Mouse (Mus musculus) neural tube, embryonic 13.5 days (tissue): ENCODE measurements around the gene Rpl37a. TPM values are rescaled to one million over a fixed set of nuclear protein-coding genes. Genes with fewer than 3 reads are reported as not detected.

Experiments
- ATAC-seq: fragments of 200-750 bp; cut with Nextera tagmentation; 2 replicates; pipeline ENCODE4 v1.8.0; 2017; ENCODE audit warnings: low read depth, mild to moderate bottlenecking, moderate TSS enrichment, moderate library complexity
- H3K27ac ChIP-seq: fragments of 300-500 bp; sonication (generic); replicated peaks from 2 replicates; pipeline ENCODE4 v1.5.1; 2015; ENCODE audit warnings: moderate library complexity, mild to moderate bottlenecking, inconsistent platforms
- H3K27me3 ChIP-seq: fragments of 300-500 bp; sonication (generic); 2 replicates; pipeline ENCODE4 v1.6.1; 2015; ENCODE audit warnings: mild to moderate bottlenecking, inconsistent platforms
- H3K36me3 ChIP-seq: fragments of 300-500 bp; sonication (generic); 2 replicates; pipeline ENCODE4 v1.6.1; 2015; ENCODE audit warnings: mild to moderate bottlenecking, inconsistent platforms
- H3K4me1 ChIP-seq: fragments of 300-500 bp; sonication (generic); replicated peaks from 2 replicates; pipeline ENCODE4 v1.6.1; 2015; ENCODE audit warnings: inconsistent platforms
- H3K4me2 ChIP-seq: fragments of 300-500 bp; sonication (generic); 2 replicates; pipeline ENCODE4 v1.6.1; 2015; ENCODE audit warnings: inconsistent platforms, mild to moderate bottlenecking, moderate library complexity
- H3K4me3 ChIP-seq: fragments of 300-500 bp; sonication (generic); 2 replicates; pipeline ENCODE4 v1.5.1; 2015; ENCODE audit warnings: mild to moderate bottlenecking, inconsistent platforms
- H3K9ac ChIP-seq: fragments of 300-500 bp; sonication (generic); 2 replicates; pipeline ENCODE4 v1.6.1; 2015; ENCODE audit warnings: moderate library complexity, mild to moderate bottlenecking, inconsistent platforms
- H3K9me3 ChIP-seq: fragments of 300-500 bp; sonication (generic); 2 replicates; pipeline ENCODE4 v1.6.1; 2016; ENCODE audit warnings: inconsistent platforms
- WGBS: fragments of 180-500 bp; shearing (Covaris S2); methylation state at CpG from one replicate; pipeline ENCODE4 v1.1.7; 2015; 5-methylcytosine and 5-hydroxymethylcytosine counted together
- polyA plus RNA-seq: library from polyadenylated mRNA; unstranded; fragments of >200 nt; fragmentation: Nextera tagmentation; extraction: Ambion mirVana; gene quantifications from 2 replicates; pipeline ENCODE4 v1.2.1, GENCODE M21; 2015

Gene Rpl37a
- 999 and 1,146 TPM in 2 replicates for polyA plus RNA-seq

DNA sequence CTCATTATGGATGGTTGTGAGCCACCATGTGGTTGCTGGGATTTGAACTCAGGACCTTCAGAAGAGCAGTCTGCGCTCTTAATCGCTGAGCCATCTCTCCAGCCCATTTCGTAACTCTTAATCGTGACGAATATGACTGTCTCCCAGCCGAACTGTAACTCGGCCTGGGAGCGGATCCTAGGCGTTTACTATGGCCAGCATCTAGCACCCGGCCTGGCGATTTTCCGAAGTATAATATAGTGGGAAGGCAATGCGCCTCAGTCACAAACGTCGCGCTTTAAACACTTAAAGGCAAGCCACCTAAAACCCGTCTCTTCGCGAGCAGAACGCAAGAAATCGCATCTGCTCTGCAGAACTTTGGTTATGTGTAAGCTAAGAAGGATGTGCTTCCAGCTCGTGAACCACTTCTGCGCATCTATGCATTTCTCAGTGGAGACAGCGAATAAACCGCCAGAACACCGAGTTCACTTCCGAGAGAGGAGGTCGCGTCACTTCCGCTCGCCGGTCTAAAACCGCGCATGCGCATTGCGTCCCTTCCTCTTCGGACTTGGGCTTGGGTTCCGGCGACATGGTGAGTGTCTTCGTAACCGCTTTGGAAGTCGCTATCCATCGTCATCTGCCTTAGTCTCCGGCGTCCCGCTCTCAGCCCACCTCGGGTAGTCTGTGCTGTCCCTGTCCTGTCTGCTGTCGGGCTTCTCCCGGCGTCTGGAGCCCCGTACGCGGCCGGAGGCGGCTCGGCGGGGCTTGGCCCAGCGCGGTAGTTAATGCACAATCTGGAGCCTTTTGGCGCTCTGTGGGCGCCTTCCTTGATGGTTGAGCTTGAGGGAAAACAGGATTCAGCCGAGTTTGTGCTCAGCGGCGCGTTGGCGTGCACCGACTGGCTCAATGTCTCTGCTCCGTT is at the start of gene Rpl37a:
Gene Rpl37a (plus strand): TSS at position 538 of the 901 bp plus-strand sequence.
- Histone ChIP-seq H3K36me3 (peaks cover 33% of the 10 kb centered on the region), H3K4me2 (peak within 1 kb of the TSS; percentile 88), H3K4me1 (peaks cover 24% of the 10 kb centered on the region), H3K27ac (peak within 1 kb of the TSS; percentile 91), H3K4me3 (peak within 1 kb of the TSS; percentile 75), H3K9me3 (no peaks in the 10 kb centered on the region), H3K27me3 (no peaks in the 10 kb centered on the region), H3K9ac (peak within 1 kb of the TSS; percentile 80)
- peak; percentile 94 for ATAC-seq
- WGBS, result 3% methylated on average over 68 of the region's 68 CpGs

DNA sequence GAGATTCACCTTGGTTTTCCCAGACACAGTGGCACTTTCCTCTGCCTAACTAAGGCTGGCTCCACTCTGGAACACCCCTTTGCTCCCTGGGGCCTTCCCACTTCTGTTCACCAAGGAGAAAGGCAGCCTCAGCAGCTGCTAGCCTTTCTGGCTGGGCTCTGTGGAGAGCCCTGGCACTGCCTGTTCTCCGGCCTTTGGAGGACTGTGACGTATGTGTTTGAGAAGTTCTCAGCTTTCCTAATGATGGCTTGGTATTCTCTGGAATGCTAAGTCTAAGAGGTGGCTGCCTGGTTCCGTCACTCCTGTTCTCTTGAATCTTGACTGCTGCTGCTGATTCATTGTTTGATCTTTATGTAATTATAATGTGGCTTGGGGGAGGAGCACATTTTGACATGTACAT is 38.0 kb upstream of the Rpl37a start:
- no peak for ATAC-seq

DNA sequence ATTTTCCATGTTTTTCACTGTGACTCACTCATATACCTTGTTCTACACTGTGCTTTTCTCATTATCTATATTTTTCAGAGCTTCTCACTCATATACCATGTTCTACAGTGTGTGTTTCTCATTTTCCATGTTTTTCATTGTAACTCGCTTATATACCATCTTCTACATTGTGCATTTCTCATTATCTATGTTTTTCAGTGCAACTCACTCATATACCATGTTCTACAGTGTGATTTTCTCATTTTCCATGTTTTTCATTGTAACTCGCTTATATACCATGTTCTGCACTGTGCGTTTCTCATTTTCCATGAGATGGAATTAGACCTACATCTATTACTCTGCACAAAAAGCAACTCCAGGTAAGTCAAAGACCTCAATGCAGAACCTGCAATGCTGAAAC is 14.8 kb upstream of the Rpl37a start:
- Histone ChIP-seq H3K9ac (no peak overlapping the region), H3K4me3 (no peak overlapping the region), H3K27ac (no peak overlapping the region), H3K4me1 (no peaks in the 10 kb centered on the region), H3K4me2 (no peak overlapping the region), H3K36me3 (no peaks in the 10 kb centered on the region), H3K27me3 (no peaks in the 10 kb centered on the region), H3K9me3 (no peaks in the 10 kb centered on the region)
- WGBS, result 54% methylated on average over 3 of the region's 3 CpGs
- no peak for ATAC-seq

More for the DNA sequence above, 38.0 kb upstream of the Rpl37a start:
- H3K9me3 ChIP-seq, result no peaks in the 10 kb centered on the region
- WGBS, result 61% methylated on average over 3 of the region's 3 CpGs
- H3K9ac ChIP-seq, result no peak overlapping the region
- H3K4me2 ChIP-seq, result no peak overlapping the region
- no peaks in the 10 kb centered on the region for H3K27me3 ChIP-seq
- H3K4me1 ChIP-seq, result no peaks in the 10 kb centered on the region
- no peaks in the 10 kb centered on the region for H3K36me3 ChIP-seq
- no peak overlapping the region for H3K27ac ChIP-seq
- H3K4me3 ChIP-seq, result no peak overlapping the region

DNA sequence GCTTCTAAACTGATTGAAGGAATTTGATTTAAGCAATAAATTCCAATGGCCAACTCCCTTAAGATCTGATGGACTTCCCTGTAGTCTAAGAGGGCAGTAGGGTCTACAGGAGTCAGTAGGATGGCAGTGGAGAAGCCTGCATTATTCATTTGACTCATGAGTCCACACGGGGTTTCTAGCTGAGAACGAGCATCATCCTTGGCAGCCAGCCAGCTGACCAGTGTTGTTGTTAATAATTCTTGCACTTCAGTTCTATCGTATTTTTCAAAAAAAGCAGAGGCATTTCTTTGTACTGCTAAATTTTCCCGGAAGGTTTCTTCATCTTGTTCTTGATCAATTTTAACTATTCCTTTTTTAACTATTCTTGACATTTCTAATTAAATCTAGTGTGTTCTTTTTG is 12.4 kb upstream of the Rpl37a start:
- no peaks in the 10 kb centered on the region for H3K4me1 ChIP-seq
- WGBS, result 56% methylated on average over 4 of the region's 4 CpGs
- no peak overlapping the region for H3K9ac ChIP-seq
- no peaks in the 10 kb centered on the region for H3K9me3 ChIP-seq
- ATAC-seq, result no peak
- no peak overlapping the region for H3K4me2 ChIP-seq
- no peaks in the 10 kb centered on the region for H3K36me3 ChIP-seq
- H3K4me3 ChIP-seq, result no peak overlapping the region
- no peaks in the 10 kb centered on the region for H3K27me3 ChIP-seq
- no peak overlapping the region for H3K27ac ChIP-seq

DNA sequence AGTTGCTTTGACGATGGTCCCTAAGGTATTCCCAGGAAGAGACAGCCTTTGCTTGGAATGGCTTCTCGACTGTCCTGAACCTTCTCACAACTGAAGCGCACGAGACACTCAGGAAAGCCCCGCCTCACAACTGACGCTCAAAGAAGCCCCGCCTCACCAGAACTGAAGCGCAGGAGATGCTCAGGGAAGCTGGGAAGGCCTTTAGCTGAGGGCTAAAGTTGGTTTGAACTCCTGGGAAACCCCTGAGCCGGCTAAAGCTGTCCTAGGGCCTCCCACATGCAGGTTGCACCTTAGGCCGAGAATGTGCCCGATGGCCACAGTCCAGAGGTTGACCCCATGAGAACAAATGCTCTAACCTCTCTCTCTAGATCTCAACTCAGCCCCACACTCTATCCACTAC is 10.6 kb upstream of the Rpl37a start, which contains the start of gene Ankar:
Gene Ankar (minus strand): TSS at position 101 of the 400 bp plus-strand sequence.
- Histone ChIP-seq H3K4me3 (no peak within 1 kb of the TSS), H3K27ac (no peak within 1 kb of the TSS), H3K4me2 (no peak within 1 kb of the TSS), H3K36me3 (no peaks in the 10 kb centered on the region), H3K9me3 (no peaks in the 10 kb centered on the region), H3K4me1 (no peaks in the 10 kb centered on the region), H3K9ac (no peak within 1 kb of the TSS), H3K27me3 (no peaks in the 10 kb centered on the region)
- 84% methylated on average over 11 of the region's 11 CpGs for WGBS
- ATAC-seq, result no peak

DNA sequence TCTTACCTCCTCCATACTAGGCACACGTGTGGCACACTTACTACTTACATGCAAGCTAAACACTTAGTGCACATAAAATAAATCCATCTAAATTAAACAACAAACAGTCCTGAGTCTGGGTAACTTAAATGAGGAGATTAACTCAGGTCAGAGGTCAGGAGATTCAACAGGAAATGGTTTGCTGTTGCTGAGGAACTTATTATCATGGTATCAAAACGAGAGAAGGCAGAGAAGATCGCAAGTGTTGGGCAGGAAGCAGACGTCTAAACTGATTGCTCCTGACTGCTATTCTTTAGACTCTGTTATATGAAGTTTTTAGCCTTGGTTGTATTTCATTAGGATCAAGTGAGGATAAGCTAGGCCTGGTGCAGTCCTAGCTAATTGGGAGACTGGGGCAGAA is 3.6 kb upstream of the Rpl37a start:
- no peaks in the 10 kb centered on the region for H3K9me3 ChIP-seq
- no peak overlapping the region for H3K27ac ChIP-seq
- 74% methylated on average over 4 of the region's 4 CpGs for WGBS
- H3K36me3 ChIP-seq, result no peaks in the 10 kb centered on the region
- no peak overlapping the region for H3K4me3 ChIP-seq
- no peak for ATAC-seq
- no peak overlapping the region for H3K9ac ChIP-seq
- H3K27me3 ChIP-seq, result no peaks in the 10 kb centered on the region
- no peak overlapping the region for H3K4me2 ChIP-seq
- H3K4me1 ChIP-seq, result peaks cover 8% of the 10 kb centered on the region

DNA sequence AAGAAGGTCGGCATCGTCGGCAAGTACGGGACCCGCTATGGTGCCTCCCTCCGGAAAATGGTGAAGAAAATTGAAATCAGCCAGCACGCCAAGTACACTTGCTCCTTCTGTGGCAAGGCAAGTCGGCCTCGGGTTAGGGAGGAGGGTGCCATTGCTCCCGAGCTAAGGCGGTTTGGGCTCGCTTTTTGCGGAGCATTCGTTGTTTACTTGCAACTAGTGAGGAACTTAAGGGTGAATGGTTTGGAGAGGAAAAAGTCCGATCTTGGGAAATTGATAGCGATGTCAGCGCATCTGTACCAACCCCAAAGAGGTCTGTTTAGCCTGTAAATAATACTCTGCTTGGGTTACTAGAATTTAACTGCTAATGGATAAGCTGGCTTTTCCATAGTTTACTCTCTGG is 594 bp downstream of the Rpl37a start:
- WGBS, result 2% methylated on average over 17 of the region's 17 CpGs
- Histone ChIP-seq H3K9me3 (no peaks in the 10 kb centered on the region), H3K27me3 (no peaks in the 10 kb centered on the region), H3K36me3 (peaks cover 37% of the 10 kb centered on the region), H3K4me1 (peaks cover 24% of the 10 kb centered on the region), H3K27ac (peak overlapping the region; percentile 91), H3K4me3 (peak overlapping the region; percentile 75), H3K9ac (peak overlapping the region; percentile 80), H3K4me2 (peak overlapping the region; percentile 88)
- no peak; the same call in 1 of the 2 replicates for ATAC-seq

DNA sequence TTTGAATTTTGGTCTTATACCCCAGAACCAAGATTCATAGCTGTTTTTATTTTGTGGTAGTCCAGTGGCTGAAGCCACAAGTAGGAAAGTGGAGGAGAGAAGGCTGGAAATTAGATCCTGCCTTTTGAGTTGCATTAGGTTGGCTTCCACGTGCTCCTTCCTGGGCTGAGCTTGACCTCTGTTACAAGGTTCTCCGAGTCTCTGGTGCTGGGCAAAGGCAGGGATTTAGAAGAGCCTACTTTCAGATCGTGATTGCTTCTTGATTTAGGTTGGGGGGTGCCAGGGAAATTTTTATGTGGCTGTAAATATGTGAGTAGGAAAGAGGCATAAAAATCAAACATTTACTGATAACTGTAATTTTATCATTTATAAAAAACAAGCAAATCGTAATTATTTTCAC is 3.5 kb downstream of the Rpl37a start:
- Histone ChIP-seq H3K4me2 (no peak overlapping the region), H3K27me3 (no peaks in the 10 kb centered on the region), H3K36me3 (peaks cover 37% of the 10 kb centered on the region), H3K27ac (no peak overlapping the region), H3K4me1 (peaks cover 24% of the 10 kb centered on the region), H3K9ac (no peak overlapping the region), H3K9me3 (no peaks in the 10 kb centered on the region), H3K4me3 (no peak overlapping the region)
- WGBS, result 76% methylated on average over 4 of the region's 4 CpGs
- no peak for ATAC-seq

DNA sequence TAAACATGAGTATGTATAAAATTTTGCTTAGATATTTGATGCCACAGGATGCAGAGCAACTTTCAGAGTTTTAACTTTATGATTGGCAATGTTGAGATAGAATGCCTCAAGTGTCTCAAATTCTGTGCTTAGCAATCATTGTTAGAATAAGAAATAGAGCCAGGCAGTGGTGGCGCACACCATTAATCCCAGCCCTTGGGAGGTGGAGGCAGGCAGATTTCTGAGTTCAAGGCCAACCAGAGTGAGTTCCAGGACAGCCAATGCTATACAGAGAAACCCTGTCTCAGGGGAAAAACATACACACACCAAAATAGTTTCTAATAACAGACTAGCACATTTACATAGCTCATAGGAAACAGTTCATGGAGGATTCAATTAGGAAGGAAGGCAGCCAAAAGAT is 4.0 kb downstream of the Rpl37a start:
- Histone ChIP-seq H3K9ac (no peak overlapping the region), H3K4me1 (peaks cover 26% of the 10 kb centered on the region), H3K4me3 (no peak overlapping the region), H3K27ac (no peak overlapping the region), H3K36me3 (peaks cover 39% of the 10 kb centered on the region), H3K27me3 (no peaks in the 10 kb centered on the region), H3K4me2 (no peak overlapping the region), H3K9me3 (no peaks in the 10 kb centered on the region)
- 94% methylated on average over 1 of the region's 1 CpGs for WGBS
- ATAC-seq, result no peak

DNA sequence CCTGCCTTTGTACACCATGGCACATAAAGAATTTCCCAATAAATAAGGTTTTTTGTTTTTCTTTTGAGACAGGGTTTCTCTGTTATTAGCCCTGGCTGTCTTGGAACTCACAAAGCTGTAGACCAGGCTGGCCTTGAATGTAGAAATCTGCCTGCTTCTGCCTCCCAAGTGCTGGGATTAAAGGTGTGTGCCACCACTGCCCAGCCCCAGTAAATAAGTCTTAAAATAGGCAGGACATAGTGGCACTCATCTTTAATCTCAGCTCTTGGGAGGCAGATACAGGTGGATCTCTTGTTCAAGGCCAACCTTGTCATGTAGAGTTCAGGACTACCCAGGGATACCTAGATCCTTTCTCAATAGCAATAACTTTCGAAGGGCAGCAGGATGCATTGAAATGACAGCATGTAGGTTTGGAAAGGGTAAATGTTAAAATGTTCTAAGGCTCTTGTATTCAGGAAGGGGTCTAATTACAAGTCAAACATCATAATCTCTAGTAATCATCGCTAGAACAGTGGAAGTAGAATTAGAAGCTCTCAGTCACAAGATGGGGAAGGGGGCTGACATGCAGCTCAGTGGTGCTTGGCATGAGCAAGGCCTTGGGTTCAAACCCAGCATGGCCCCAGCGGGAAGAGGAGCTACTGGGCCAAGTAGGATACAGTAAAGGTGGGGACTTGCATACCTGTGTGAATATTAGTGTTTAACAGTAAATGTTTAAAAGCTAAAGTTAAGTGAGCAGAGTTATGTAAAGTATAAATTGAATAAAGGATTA is 4.7 kb downstream of the Rpl37a start:
- H3K4me3 ChIP-seq, result no peak overlapping the region
- 83% methylated on average over 3 of the region's 3 CpGs for WGBS
- peaks cover 40% of the 10 kb centered on the region for H3K36me3 ChIP-seq
- H3K9me3 ChIP-seq, result no peaks in the 10 kb centered on the region
- no peaks in the 10 kb centered on the region for H3K27me3 ChIP-seq
- no peak overlapping the region for H3K4me2 ChIP-seq
- no peak overlapping the region for H3K27ac ChIP-seq
- no peak overlapping the region for H3K9ac ChIP-seq
- H3K4me1 ChIP-seq, result peaks cover 33% of the 10 kb centered on the region
- no peak for ATAC-seq

DNA sequence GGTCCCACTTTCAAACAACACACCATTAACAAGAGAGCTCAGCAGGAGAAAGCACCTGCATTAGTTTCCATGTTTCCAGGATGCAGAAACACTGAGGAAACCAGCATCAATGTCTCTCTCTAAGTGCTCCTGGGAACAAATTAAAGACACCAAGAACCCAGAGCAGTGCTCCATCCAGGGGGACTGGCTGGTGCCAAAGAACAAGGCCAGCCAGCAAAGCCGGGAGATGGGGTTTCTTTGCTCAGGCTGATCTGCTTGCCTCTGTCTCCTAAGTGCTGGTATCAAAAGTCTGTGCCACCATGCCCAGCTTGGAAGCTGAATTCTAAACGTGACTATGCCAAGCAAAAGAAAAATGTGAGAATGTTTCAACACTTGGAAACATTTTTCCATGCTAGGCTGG is 5.3 kb downstream of the Rpl37a start:
- WGBS, result 53% methylated on average over 2 of the region's 2 CpGs
- no peak overlapping the region for H3K27ac ChIP-seq

DNA sequence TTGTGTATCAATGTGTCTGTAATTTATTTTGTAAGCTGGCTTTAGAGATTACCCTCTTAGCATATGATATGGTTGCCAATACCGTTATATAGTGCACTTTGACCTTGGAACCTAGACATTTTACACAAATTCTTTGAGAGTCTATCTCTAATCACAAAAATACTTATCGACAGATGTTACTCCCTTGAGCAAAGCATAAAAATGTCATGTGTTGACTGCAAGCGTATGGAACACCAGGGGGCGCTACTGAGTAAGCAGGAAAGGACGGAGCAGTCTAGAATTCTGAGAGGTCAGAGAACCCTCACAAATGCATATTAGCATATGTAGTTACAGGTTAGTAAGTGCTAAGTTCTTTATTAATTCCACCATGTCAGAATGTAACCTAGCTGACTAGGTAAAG is 5.8 kb downstream of the Rpl37a start:
- H3K27ac ChIP-seq, result no peak overlapping the region
- ATAC-seq, result no peak
- H3K4me3 ChIP-seq, result no peak overlapping the region
- WGBS, result 12% methylated on average over 5 of the region's 5 CpGs
- H3K27me3 ChIP-seq, result no peaks in the 10 kb centered on the region
- no peak overlapping the region for H3K9ac ChIP-seq
- H3K4me1 ChIP-seq, result peaks cover 33% of the 10 kb centered on the region
- no peaks in the 10 kb centered on the region for H3K9me3 ChIP-seq
- no peak overlapping the region for H3K4me2 ChIP-seq
- H3K36me3 ChIP-seq, result peaks cover 44% of the 10 kb centered on the region

More for the DNA sequence above, 5.3 kb downstream of the Rpl37a start:
- Histone ChIP-seq H3K4me3 (no peak overlapping the region), H3K9me3 (no peaks in the 10 kb centered on the region), H3K4me2 (no peak overlapping the region), H3K9ac (no peak overlapping the region), H3K27me3 (no peaks in the 10 kb centered on the region), H3K4me1 (peaks cover 35% of the 10 kb centered on the region), H3K36me3 (peaks cover 44% of the 10 kb centered on the region)
- ATAC-seq, result no peak
